Mouse (Mus musculus): ENCODE measurements around the gene Nek6. TPM values are rescaled to one million over a fixed set of nuclear protein-coding genes. Genes with fewer than 3 reads are reported as not detected.
A peak's percentile ranks its signal among the peaks of the same experiment; 100 is the strongest.

Gene Nek6
- polyA plus RNA-seq, 1 experiment from 2014 or later = 74.6 TPM

GRCm38 (mm10) chr2:38598395-38598794, 87.0 kb downstream of the Nek6 start:
- no peak for ATAC-seq (ENCODE audit: low FRiP score, low read depth)
- WGBS = 88% methylated on average over 2 of the region's 2 CpGs
- Histone ChIP-seq H3K9me3 (no peaks in the 10 kb centered on the region), H3K4me3 (no peak overlapping the region), H3K27me3 (replicated peaks) (no peaks in the 10 kb centered on the region), H3K36me3 (no peaks in the 10 kb centered on the region), H3K27ac (no peak overlapping the region), H3K4me2 (replicated peaks) (no peak overlapping the region), H3K4me1 (peaks cover 23% of the 10 kb centered on the region), H3K9ac (no peak overlapping the region)

- no peak for ATAC-seq (ENCODE audit: low FRiP score, low read depth)
- H3K4me2 ChIP-seq (replicated peaks) = no peak overlapping the region
- H3K27me3 ChIP-seq (replicated peaks) = no peaks in the 10 kb centered on the region
- H3K9ac ChIP-seq = no peak overlapping the region
- H3K4me3 ChIP-seq = no peak overlapping the region
- H3K9me3 ChIP-seq = no peaks in the 10 kb centered on the region
- peaks cover 4% of the 10 kb centered on the region; the same call in 1 of the 2 replicates for H3K4me1 ChIP-seq
- H3K36me3 ChIP-seq = no peaks in the 10 kb centered on the region
- no peak overlapping the region for H3K27ac ChIP-seq
Measured at GRCm38 (mm10) chr2:38600842-38601241, 89.4 kb downstream of the Nek6 start.

GRCm38 (mm10) chr2:38607716-38608115, 96.3 kb downstream of the Nek6 start:
- 77% methylated on average over 1 of the region's 1 CpGs for WGBS
- Histone ChIP-seq H3K36me3 (0 out of 2 replicates have a peak, but pooled peaks cover 3% of the 10 kb centered on the region), H3K9me3 (no peaks in the 10 kb centered on the region), H3K27me3 (replicated peaks) (no peaks in the 10 kb centered on the region), H3K27ac (no peak overlapping the region), H3K4me1 (peaks cover 17% of the 10 kb centered on the region), H3K4me3 (no peak overlapping the region), H3K9ac (no peak overlapping the region), H3K4me2 (replicated peaks) (no peak overlapping the region)
- no peak for ATAC-seq (ENCODE audit: low FRiP score, low read depth)

- no peak overlapping the region for H3K4me3 ChIP-seq
- H3K27ac ChIP-seq = no peak overlapping the region
- 67% methylated on average over 5 of the region's 5 CpGs for WGBS
- no peaks in the 10 kb centered on the region for H3K27me3 ChIP-seq (replicated peaks)
- no peak overlapping the region for H3K9ac ChIP-seq
- H3K4me2 ChIP-seq (replicated peaks) = no peak overlapping the region
- H3K36me3 ChIP-seq = 0 out of 2 replicates have a peak, but pooled peaks cover 3% of the 10 kb centered on the region
- H3K9me3 ChIP-seq = no peaks in the 10 kb centered on the region
- ATAC-seq (ENCODE audit: low FRiP score, low read depth) = 0 out of 2 replicates have a peak, but pooled peaks have one; percentile 33
- H3K4me1 ChIP-seq = peaks cover 17% of the 10 kb centered on the region
Measured at GRCm38 (mm10) chr2:38608831-38609309, 97.4 kb downstream of the Nek6 start.

- no peak overlapping the region for H3K9ac ChIP-seq
- H3K27ac ChIP-seq = no peak overlapping the region
- peaks cover 17% of the 10 kb centered on the region for H3K4me1 ChIP-seq
- no peak overlapping the region for H3K4me3 ChIP-seq
- no peaks in the 10 kb centered on the region for H3K9me3 ChIP-seq
- 0 out of 2 replicates have a peak, but pooled peaks cover 3% of the 10 kb centered on the region for H3K36me3 ChIP-seq
- WGBS = 52% methylated on average over 11 of the region's 11 CpGs
- ATAC-seq (ENCODE audit: low FRiP score, low read depth) = peak; percentile 33; the same call in 1 of the 2 replicates
- H3K27me3 ChIP-seq (replicated peaks) = no peaks in the 10 kb centered on the region
- no peak overlapping the region for H3K4me2 ChIP-seq (replicated peaks)
Measured at GRCm38 (mm10) chr2:38609310-38609709, 97.9 kb downstream of the Nek6 start.

GRCm38 (mm10) chr2:38610161-38610560, 98.7 kb downstream of the Nek6 start:
- Histone ChIP-seq H3K9ac (no peak overlapping the region), H3K4me2 (replicated peaks) (no peak overlapping the region), H3K36me3 (0 out of 2 replicates have a peak, but pooled peaks cover 3% of the 10 kb centered on the region), H3K27me3 (replicated peaks) (no peaks in the 10 kb centered on the region), H3K9me3 (no peaks in the 10 kb centered on the region), H3K4me3 (no peak overlapping the region), H3K4me1 (peaks cover 22% of the 10 kb centered on the region), H3K27ac (no peak overlapping the region)
- ATAC-seq (ENCODE audit: low FRiP score, low read depth) = no peak
- WGBS = 93% methylated on average over 2 of the region's 2 CpGs

GRCm38 (mm10) chr2:38612596-38612995, 101.2 kb downstream of the Nek6 start:
- no peak overlapping the region for H3K4me2 ChIP-seq (replicated peaks)
- H3K9me3 ChIP-seq = no peaks in the 10 kb centered on the region
- H3K27ac ChIP-seq = no peak overlapping the region
- H3K4me3 ChIP-seq = no peak overlapping the region
- peaks cover 44% of the 10 kb centered on the region for H3K4me1 ChIP-seq
- no peak for ATAC-seq (ENCODE audit: low FRiP score, low read depth)
- no peaks in the 10 kb centered on the region for H3K27me3 ChIP-seq (replicated peaks)
- H3K9ac ChIP-seq = no peak overlapping the region
- peaks cover 3% of the 10 kb centered on the region; the same call in 1 of the 2 replicates for H3K36me3 ChIP-seq
- WGBS = 94% methylated on average over 6 of the region's 6 CpGs

- H3K4me3 ChIP-seq = no peak overlapping the region
- 96% methylated on average over 3 of the region's 3 CpGs for WGBS
- no peak overlapping the region for H3K9ac ChIP-seq
- H3K27ac ChIP-seq = no peak overlapping the region
- H3K9me3 ChIP-seq = no peaks in the 10 kb centered on the region
- peaks cover 3% of the 10 kb centered on the region; the same call in 1 of the 2 replicates for H3K36me3 ChIP-seq
- H3K27me3 ChIP-seq (replicated peaks) = no peaks in the 10 kb centered on the region
- H3K4me1 ChIP-seq = peaks cover 42% of the 10 kb centered on the region
- no peak for ATAC-seq (ENCODE audit: low FRiP score, low read depth)
- no peak overlapping the region for H3K4me2 ChIP-seq (replicated peaks)
Measured at GRCm38 (mm10) chr2:38613576-38613975, 102.1 kb downstream of the Nek6 start.

- Histone ChIP-seq H3K27ac (no peak overlapping the region), H3K4me3 (no peak overlapping the region), H3K4me2 (replicated peaks) (no peak overlapping the region), H3K27me3 (replicated peaks) (no peaks in the 10 kb centered on the region), H3K9me3 (no peaks in the 10 kb centered on the region), H3K9ac (no peak overlapping the region), H3K4me1 (peaks cover 33% of the 10 kb centered on the region), H3K36me3 (peaks cover 7% of the 10 kb centered on the region)
- WGBS = 73% methylated on average over 6 of the region's 6 CpGs
- ATAC-seq (ENCODE audit: low FRiP score, low read depth) = no peak
Measured at GRCm38 (mm10) chr2:38614437-38614836, 103.0 kb downstream of the Nek6 start.

- Histone ChIP-seq H3K9ac (no peak overlapping the region), H3K9me3 (no peaks in the 10 kb centered on the region), H3K27me3 (replicated peaks) (no peaks in the 10 kb centered on the region), H3K36me3 (peaks cover 5% of the 10 kb centered on the region), H3K4me2 (replicated peaks) (no peak overlapping the region), H3K4me1 (peaks cover 30% of the 10 kb centered on the region), H3K4me3 (no peak overlapping the region), H3K27ac (no peak overlapping the region)
- no peak for ATAC-seq (ENCODE audit: low FRiP score, low read depth)
- 58% methylated on average over 4 of the region's 4 CpGs for WGBS
Measured at GRCm38 (mm10) chr2:38616072-38616471, 104.6 kb downstream of the Nek6 start.

GRCm38 (mm10) chr2:38616956-38617872, 105.8 kb downstream of the Nek6 start:
- Histone ChIP-seq H3K4me1 (peaks cover 39% of the 10 kb centered on the region), H3K4me2 (replicated peaks) (no peak overlapping the region), H3K27me3 (replicated peaks) (no peaks in the 10 kb centered on the region), H3K9ac (no peak overlapping the region), H3K36me3 (peaks cover 5% of the 10 kb centered on the region), H3K4me3 (no peak overlapping the region), H3K27ac (no peak overlapping the region), H3K9me3 (no peaks in the 10 kb centered on the region)
- no peak for ATAC-seq (ENCODE audit: low FRiP score, low read depth)
- 90% methylated on average over 5 of the region's 5 CpGs for WGBS

- no peak overlapping the region for H3K9ac ChIP-seq
- H3K4me3 ChIP-seq = no peak overlapping the region
- no peak overlapping the region for H3K4me2 ChIP-seq (replicated peaks)
- no peaks in the 10 kb centered on the region for H3K27me3 ChIP-seq (replicated peaks)
- no peak overlapping the region for H3K27ac ChIP-seq
- peaks cover 38% of the 10 kb centered on the region for H3K4me1 ChIP-seq
- H3K9me3 ChIP-seq = no peaks in the 10 kb centered on the region
- H3K36me3 ChIP-seq = peaks cover 5% of the 10 kb centered on the region
- WGBS = 95% methylated on average over 4 of the region's 4 CpGs
- ATAC-seq (ENCODE audit: low FRiP score, low read depth) = no peak
Measured at GRCm38 (mm10) chr2:38619777-38620176, 108.3 kb downstream of the Nek6 start.
